Mouse (Mus musculus): Measurements from ENCODE around the gene Smarcc1. TPM values are rescaled to one million over a fixed set of nuclear protein-coding genes. Genes with fewer than 3 reads are reported as not detected.

The Smarcc1 gene
- polyA plus RNA-seq, 1 experiment from 2014 or later = 181 TPM

DNA sequence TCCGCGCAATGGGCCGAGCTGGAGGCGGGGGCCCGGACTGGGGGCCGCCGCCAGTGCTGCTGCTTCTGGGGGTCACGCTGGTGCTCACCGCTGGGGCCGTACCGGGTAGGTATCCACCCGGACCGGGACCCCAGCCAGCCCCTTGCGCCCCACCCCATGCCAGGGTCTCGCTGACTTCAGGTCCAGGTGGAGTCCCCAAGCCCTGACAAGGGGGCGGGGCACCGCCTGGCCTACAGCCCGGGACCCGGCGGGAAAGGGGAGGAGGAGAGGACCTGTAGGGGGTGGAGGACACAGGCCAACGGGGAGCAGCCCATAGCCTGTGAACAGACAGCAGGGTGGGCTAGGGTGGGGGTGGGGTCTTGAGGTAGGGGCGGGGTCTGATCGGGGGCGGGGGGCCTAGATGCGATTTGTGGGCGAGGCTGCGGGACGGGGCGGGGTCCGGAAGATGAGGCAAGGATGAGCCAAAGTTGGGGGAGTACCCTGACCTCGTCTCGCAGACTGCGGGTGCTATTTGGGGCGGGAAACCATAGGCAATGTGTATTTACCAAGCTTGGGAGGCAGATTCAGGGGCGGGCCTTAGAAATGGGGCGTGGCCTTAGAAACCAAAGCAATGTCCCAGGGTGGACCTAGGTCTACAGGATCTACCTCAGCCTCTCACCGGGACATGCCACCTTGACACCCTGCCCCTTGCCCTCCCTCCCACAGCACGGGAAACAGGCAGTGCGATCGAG is 128.2 kb downstream of the Smarcc1 start:
- no peaks in the 10 kb centered on the region; the same call in 1 of the 2 replicates for H3K27me3 ChIP-seq
- peak overlapping the region; percentile 79 for H3K4me3 ChIP-seq
- H3K9ac ChIP-seq = peak overlapping the region; percentile 86
- H3K36me3 ChIP-seq (ENCODE audit: poor library complexity, severe bottlenecking) = peaks cover 21% of the 10 kb centered on the region
- WGBS = 1% methylated on average over 25 of the region's 40 CpGs
- ATAC-seq = peak; percentile 60
- H3K4me1 ChIP-seq = peaks cover 44% of the 10 kb centered on the region
- H3K27ac ChIP-seq = peak overlapping the region; percentile 84
- peak overlapping the region; percentile 99 for H3K4me2 ChIP-seq
- H3K9me3 ChIP-seq (replicated peaks) = no peaks in the 10 kb centered on the region

DNA sequence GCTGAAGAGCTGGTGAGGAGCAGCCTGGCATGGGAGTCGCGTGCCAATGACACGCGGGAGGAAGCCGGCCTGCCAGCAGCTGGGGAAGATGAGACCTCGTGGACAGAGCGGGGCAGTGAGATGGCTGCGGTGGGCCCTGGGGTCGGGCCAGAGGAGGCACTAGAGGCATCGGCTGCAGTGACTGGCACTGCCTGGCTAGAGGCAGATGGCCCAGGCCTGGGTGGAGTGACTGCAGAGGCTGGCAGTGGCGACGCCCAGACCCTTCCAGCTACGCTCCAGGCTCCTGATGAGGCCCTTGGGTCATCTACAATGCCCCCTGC is 128.8 kb downstream of the Smarcc1 start:
- H3K9me3 ChIP-seq (replicated peaks) = no peaks in the 10 kb centered on the region
- H3K4me3 ChIP-seq = peak overlapping the region; percentile 79
- WGBS = 41% methylated on average over 13 of the region's 13 CpGs
- peak overlapping the region; percentile 84 for H3K27ac ChIP-seq
- peaks cover 17% of the 10 kb centered on the region for H3K36me3 ChIP-seq (ENCODE audit: poor library complexity, severe bottlenecking)
- ATAC-seq = no peak; the same call in 1 of the 2 replicates
- H3K27me3 ChIP-seq = no peaks in the 10 kb centered on the region; the same call in 1 of the 2 replicates
- peak overlapping the region; percentile 99 for H3K4me2 ChIP-seq
- H3K9ac ChIP-seq = peak overlapping the region; percentile 86
- peaks cover 49% of the 10 kb centered on the region for H3K4me1 ChIP-seq

DNA sequence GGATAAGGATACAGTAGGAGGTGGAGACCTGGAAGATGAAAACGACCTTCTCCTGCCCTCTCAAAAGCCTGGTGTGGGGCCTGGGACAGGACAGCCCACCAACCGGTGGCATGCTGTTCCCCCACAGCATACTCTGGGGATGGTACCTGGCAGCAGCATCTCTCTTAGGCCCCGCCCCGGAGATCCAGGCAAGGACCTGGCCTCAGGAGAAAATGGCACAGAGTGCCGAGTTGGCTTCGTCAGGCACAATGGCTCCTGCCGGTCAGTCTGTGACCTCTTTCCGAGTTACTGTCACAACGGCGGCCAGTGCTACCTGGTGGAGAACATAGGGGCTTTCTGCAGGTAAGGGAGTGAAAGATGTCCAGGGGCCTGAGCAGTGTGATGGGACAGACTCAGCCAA is 129.5 kb downstream of the Smarcc1 start:
- no peak for ATAC-seq
- Histone ChIP-seq H3K9me3 (replicated peaks) (no peaks in the 10 kb centered on the region), H3K27ac (no peak overlapping the region), H3K36me3 (ENCODE audit: poor library complexity, severe bottlenecking) (peaks cover 9% of the 10 kb centered on the region; the same call in 1 of the 2 replicates), H3K9ac (no peak overlapping the region), H3K4me3 (no peak overlapping the region), H3K4me1 (peaks cover 52% of the 10 kb centered on the region), H3K27me3 (no peaks in the 10 kb centered on the region; the same call in 1 of the 2 replicates), H3K4me2 (no peak overlapping the region)
- WGBS = 88% methylated on average over 10 of the region's 10 CpGs

DNA sequence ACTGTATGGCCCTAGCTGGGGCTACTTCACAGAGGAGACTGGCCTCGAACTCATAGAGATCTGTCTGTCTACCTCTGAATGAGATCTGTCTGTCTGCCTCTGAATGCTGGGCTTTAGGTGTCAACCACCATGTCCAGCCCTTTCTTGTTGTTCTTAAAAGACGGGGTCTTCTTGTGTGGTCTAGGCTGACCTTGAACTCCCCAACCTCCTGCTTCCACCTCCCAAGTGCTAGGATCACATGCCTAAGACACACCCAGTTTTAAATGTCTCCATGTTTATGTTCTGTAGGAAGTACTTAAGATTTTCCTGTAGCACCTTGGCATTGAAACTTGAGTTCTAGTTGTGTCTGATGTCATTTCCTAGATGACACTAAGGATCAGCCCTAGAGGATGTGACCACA is 131.4 kb downstream of the Smarcc1 start:
- peaks cover 52% of the 10 kb centered on the region for H3K4me1 ChIP-seq
- H3K4me2 ChIP-seq = no peak overlapping the region; the same call in 1 of the 2 replicates
- H3K4me3 ChIP-seq = no peak overlapping the region

GRCm38 (mm10) chr9:110249823-110250543 is 132.5 kb downstream of the Smarcc1 start:
- Histone ChIP-seq H3K36me3 (ENCODE audit: poor library complexity, severe bottlenecking) (peaks cover 5% of the 10 kb centered on the region; the same call in 1 of the 2 replicates), H3K4me2 (peak overlapping the region; percentile 48), H3K9me3 (replicated peaks) (no peaks in the 10 kb centered on the region), H3K27ac (peak overlapping the region; percentile 96), H3K4me3 (peak overlapping the region; percentile 9; the same call in 1 of the 2 replicates), H3K27me3 (no peaks in the 10 kb centered on the region), H3K9ac (peak overlapping the region; percentile 59), H3K4me1 (peaks cover 43% of the 10 kb centered on the region)
- peak; percentile 83 for ATAC-seq
- 5% methylated on average over 11 of the region's 11 CpGs for WGBS

More for the DNA sequence above, 131.4 kb downstream of the Smarcc1 start:
- 73% methylated on average over 2 of the region's 2 CpGs for WGBS
- Histone ChIP-seq H3K27me3 (no peaks in the 10 kb centered on the region; the same call in 1 of the 2 replicates), H3K27ac (peak overlapping the region; percentile 96), H3K9ac (peak overlapping the region; percentile 59; the same call in 1 of the 2 replicates), H3K9me3 (replicated peaks) (no peaks in the 10 kb centered on the region), H3K36me3 (ENCODE audit: poor library complexity, severe bottlenecking) (peaks cover 5% of the 10 kb centered on the region; the same call in 1 of the 2 replicates)
- no peak for ATAC-seq

GRCm38 (mm10) chr9:110250776-110251175 is 133.3 kb downstream of the Smarcc1 start:
- peak overlapping the region; percentile 96 for H3K27ac ChIP-seq
- 0 out of 2 replicates have a peak overlapping the region, but pooled peaks have one; percentile 9 for H3K4me3 ChIP-seq
- peak overlapping the region; percentile 30 for H3K9ac ChIP-seq
- ATAC-seq = no peak
- H3K36me3 ChIP-seq (ENCODE audit: poor library complexity, severe bottlenecking) = peaks cover 5% of the 10 kb centered on the region; the same call in 1 of the 2 replicates
- H3K27me3 ChIP-seq = no peaks in the 10 kb centered on the region
- H3K4me2 ChIP-seq = peak overlapping the region; percentile 48
- 76% methylated on average over 14 of the region's 14 CpGs for WGBS
- peaks cover 48% of the 10 kb centered on the region for H3K4me1 ChIP-seq
- H3K9me3 ChIP-seq (replicated peaks) = no peaks in the 10 kb centered on the region

DNA sequence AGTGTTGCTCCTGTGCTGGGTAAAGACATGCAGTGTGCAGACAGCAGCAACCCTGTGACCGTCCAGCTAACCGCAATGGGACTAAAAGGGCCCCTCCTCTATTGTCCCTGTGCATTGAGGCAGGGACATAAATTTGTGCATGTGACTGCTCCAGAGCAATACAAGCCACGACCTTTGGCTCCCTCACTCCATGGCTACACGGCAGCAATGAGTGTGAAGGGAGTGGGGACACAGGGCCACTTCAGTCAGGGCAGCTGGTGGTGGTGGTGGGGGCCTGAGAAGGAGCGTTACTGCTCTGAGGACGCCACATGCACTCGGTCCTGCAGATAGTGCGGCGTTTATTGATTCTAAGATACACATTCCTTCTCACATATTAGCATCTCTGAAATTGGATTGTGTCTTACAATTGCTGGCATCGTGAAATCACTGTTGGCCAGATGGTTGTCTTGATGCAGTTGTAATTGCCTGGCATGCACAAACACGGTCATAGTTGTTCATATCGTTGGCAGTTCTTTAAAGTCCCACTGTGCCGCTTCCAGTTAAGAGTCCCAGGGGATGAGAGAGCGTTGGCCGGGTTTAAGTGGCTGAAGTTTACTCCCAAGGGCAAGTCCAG is 138.0 kb downstream of the Smarcc1 start:
- no peaks in the 10 kb centered on the region for H3K27me3 ChIP-seq
- H3K9ac ChIP-seq = 0 out of 2 replicates have a peak overlapping the region, but pooled peaks have one; percentile 35
- H3K36me3 ChIP-seq (ENCODE audit: poor library complexity, severe bottlenecking) = peaks cover 21% of the 10 kb centered on the region
- WGBS = 31% methylated on average over 15 of the region's 15 CpGs
- peak overlapping the region; percentile 48 for H3K27ac ChIP-seq
- H3K4me2 ChIP-seq = no peak overlapping the region
- H3K9me3 ChIP-seq (replicated peaks) = no peaks in the 10 kb centered on the region
- no peak overlapping the region for H3K4me3 ChIP-seq
- peak; percentile 74 for ATAC-seq
- peaks cover 28% of the 10 kb centered on the region for H3K4me1 ChIP-seq

DNA sequence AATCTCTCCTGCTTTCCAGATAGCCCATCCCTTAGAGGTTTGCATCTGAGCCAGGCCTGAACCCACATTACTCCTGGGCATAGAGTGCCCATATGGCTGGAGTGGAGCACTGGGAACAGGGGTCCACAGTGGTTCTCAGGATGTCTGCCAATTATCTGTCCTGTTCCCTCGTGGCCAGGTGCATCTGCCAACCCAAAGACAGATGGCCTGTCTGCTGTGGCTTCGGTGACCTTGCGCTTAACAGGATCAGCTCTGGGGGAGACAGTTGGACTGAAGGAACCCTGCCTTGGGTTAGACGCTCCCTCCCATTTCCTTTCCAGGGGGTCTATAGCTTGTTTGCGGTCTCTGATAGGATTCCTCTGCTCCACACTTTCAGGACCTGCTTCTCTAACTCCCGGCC is 141.1 kb downstream of the Smarcc1 start:
- 88% methylated on average over 6 of the region's 6 CpGs for WGBS
- ATAC-seq = no peak
- Histone ChIP-seq H3K4me1 (peaks cover 18% of the 10 kb centered on the region), H3K4me2 (no peak overlapping the region), H3K27me3 (no peaks in the 10 kb centered on the region), H3K9me3 (replicated peaks) (no peaks in the 10 kb centered on the region), H3K9ac (no peak overlapping the region), H3K27ac (no peak overlapping the region), H3K36me3 (ENCODE audit: poor library complexity, severe bottlenecking) (peaks cover 32% of the 10 kb centered on the region), H3K4me3 (no peak overlapping the region)

GRCm38 (mm10) chr9:110259118-110259517 is 141.6 kb downstream of the Smarcc1 start:
- no peak overlapping the region for H3K9ac ChIP-seq
- H3K27ac ChIP-seq = no peak overlapping the region
- no peak overlapping the region for H3K4me3 ChIP-seq
- H3K4me1 ChIP-seq = peaks cover 18% of the 10 kb centered on the region
- ATAC-seq = no peak
- H3K36me3 ChIP-seq (ENCODE audit: poor library complexity, severe bottlenecking) = peaks cover 32% of the 10 kb centered on the region
- 83% methylated on average over 3 of the region's 3 CpGs for WGBS
- H3K27me3 ChIP-seq = no peaks in the 10 kb centered on the region
- H3K4me2 ChIP-seq = no peak overlapping the region
- no peaks in the 10 kb centered on the region for H3K9me3 ChIP-seq (replicated peaks)

DNA sequence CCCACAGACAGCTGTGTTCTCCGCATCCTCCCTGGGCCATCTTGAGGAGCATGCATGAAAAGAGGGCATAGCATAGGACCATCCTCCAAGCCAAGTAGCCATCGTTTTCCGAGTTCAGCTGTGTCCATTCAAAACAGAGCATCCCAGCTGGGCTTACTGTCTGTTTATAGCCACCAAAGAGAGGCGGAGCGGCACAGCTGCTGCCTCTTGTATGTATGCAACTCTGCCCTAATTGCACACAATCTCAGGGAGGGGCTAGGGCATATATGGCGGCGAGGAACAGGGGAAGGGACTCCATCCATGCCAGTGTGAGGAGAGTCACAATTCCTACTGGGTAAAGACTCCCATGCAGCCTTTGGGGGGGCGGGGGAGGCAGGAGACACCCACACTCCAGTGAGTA is 145.7 kb downstream of the Smarcc1 start:
- Histone ChIP-seq H3K9me3 (replicated peaks) (no peaks in the 10 kb centered on the region), H3K9ac (no peak overlapping the region), H3K36me3 (ENCODE audit: poor library complexity, severe bottlenecking) (peaks cover 26% of the 10 kb centered on the region), H3K4me3 (no peak overlapping the region), H3K27ac (no peak overlapping the region), H3K27me3 (no peaks in the 10 kb centered on the region), H3K4me1 (no peaks in the 10 kb centered on the region), H3K4me2 (no peak overlapping the region)
- 0 out of 2 replicates have a peak, but pooled peaks have one; percentile 24 for ATAC-seq
- WGBS = 83% methylated on average over 8 of the region's 8 CpGs

DNA sequence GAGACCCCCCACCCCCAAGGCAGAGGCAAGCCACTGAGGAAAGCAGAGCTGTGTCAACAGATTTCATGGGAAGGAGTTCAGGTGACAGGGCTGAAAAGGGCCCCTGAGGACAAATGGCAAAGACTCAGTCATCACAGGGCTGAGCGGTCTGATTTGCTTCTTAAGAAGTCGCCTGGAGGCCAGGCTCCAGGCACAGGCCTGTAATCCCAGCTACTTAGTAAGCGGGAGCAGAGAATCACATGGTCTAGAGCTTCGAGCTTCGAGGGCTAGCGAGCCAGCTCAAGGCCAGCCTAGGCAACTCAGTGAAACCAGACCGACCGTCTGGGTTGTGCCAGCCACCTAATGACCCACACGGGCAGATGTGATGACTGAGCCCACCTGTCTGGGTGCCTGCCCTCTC is 147.5 kb downstream of the Smarcc1 start:
- peaks cover 16% of the 10 kb centered on the region for H3K36me3 ChIP-seq (ENCODE audit: poor library complexity, severe bottlenecking)
- no peaks in the 10 kb centered on the region for H3K9me3 ChIP-seq (replicated peaks)
- no peak overlapping the region for H3K4me2 ChIP-seq
- ATAC-seq = no peak
- 67% methylated on average over 9 of the region's 9 CpGs for whole genome bisulfite sequencing
- H3K4me3 ChIP-seq = no peak overlapping the region
- no peaks in the 10 kb centered on the region for H3K4me1 ChIP-seq
- H3K27ac ChIP-seq = no peak overlapping the region
- H3K27me3 ChIP-seq = no peaks in the 10 kb centered on the region
- no peak overlapping the region for H3K9ac ChIP-seq

GRCm38 (mm10) chr9:110268416-110268815 is 150.9 kb downstream of the Smarcc1 start:
- WGBS = 94% methylated on average over 10 of the region's 10 CpGs
- no peaks in the 10 kb centered on the region for H3K9me3 ChIP-seq (replicated peaks)
- H3K4me1 ChIP-seq = no peaks in the 10 kb centered on the region
- H3K27me3 ChIP-seq = no peaks in the 10 kb centered on the region
- H3K9ac ChIP-seq = no peak overlapping the region
- no peak for ATAC-seq
- no peaks in the 10 kb centered on the region for H3K36me3 ChIP-seq (ENCODE audit: poor library complexity, severe bottlenecking)
- H3K4me2 ChIP-seq = no peak overlapping the region
- no peak overlapping the region for H3K4me3 ChIP-seq
- H3K27ac ChIP-seq = no peak overlapping the region

Data from forebrain, embryonic 13.5 days (tissue).